Comparison of ENCODE assay signal across 12 mouse cellular contexts in genomic region chr2:115813721-115814120, GRCm38 (mm10).
DNase-seq lines count a peak whose midpoint lies in the region; ATAC-seq lines count a peak whose summit lies in the region.
"Had no signal": no experiment of that assay in that cellular context is flagged by ENCODE, and none has a peak within 500 bp of the region (broad histone marks: within the 10 kb centered on the region; RNA-seq: fewer than 3 reads in every experiment).

No protein-coding gene starts in this region.

- H3K36me3 ChIP-seq in forebrain, embryonic 12.5 days (replicated peaks), result no peaks in the 10 kb centered on the region
- H3K36me3 ChIP-seq in forebrain, embryonic 10.5 days (replicated peaks), result no peaks in the 10 kb centered on the region
- H3K36me3 ChIP-seq in kidney, embryonic 14.5 days (ENCODE audit: control insufficient read depth, insufficient read depth, low read length), result no peaks in the 10 kb centered on the region
- no peaks in the 10 kb centered on the region for H3K36me3 ChIP-seq in hindbrain, embryonic 15.5 days
- no peaks in the 10 kb centered on the region for H3K36me3 ChIP-seq in neural tube, embryonic 15.5 days
- H3K36me3 ChIP-seq: liver, embryonic 13.5 days; midbrain, embryonic 12.5 days had no signal

- 74% methylated on average over 6 of the region's 6 CpGs for WGBS in forebrain, embryonic 12.5 days
- 78% methylated on average over 6 of the region's 6 CpGs for WGBS in forebrain, embryonic 10.5 days
- WGBS in kidney, embryonic 14.5 days, result 34% methylated on average over 6 of the region's 6 CpGs
- WGBS in hindbrain, embryonic 15.5 days, result 46% methylated on average over 6 of the region's 6 CpGs
- WGBS in neural tube, embryonic 15.5 days, result 24% methylated on average over 6 of the region's 6 CpGs

- H3K4me3 ChIP-seq in forebrain, embryonic 12.5 days (replicated peaks), result no peak overlapping the region
- no peak overlapping the region for H3K4me3 ChIP-seq in forebrain, embryonic 10.5 days
- H3K4me3 ChIP-seq in kidney, embryonic 14.5 days (ENCODE audit: low read length), result no peak overlapping the region
- no peak overlapping the region for H3K4me3 ChIP-seq in hindbrain, embryonic 15.5 days
- peak overlapping the region; percentile 13; the same call in 1 of the 2 replicates for H3K4me3 ChIP-seq in neural tube, embryonic 15.5 days (replicated peaks)
- H3K4me3 ChIP-seq: liver, embryonic 13.5 days; midbrain, embryonic 12.5 days had no signal

- no peak overlapping the region for H3K4me2 ChIP-seq in forebrain, embryonic 12.5 days
- peak overlapping the region; percentile 33 for H3K4me2 ChIP-seq in kidney, embryonic 14.5 days (replicated peaks; ENCODE audit: low read depth, low read length)
- peak overlapping the region; percentile 38; the same call in 1 of the 2 replicates for H3K4me2 ChIP-seq in hindbrain, embryonic 15.5 days
- H3K4me2 ChIP-seq in neural tube, embryonic 15.5 days, result peak overlapping the region; percentile 51
- H3K4me2 ChIP-seq: liver, embryonic 13.5 days; midbrain, embryonic 12.5 days had no signal

- ATAC-seq in forebrain, embryonic 12.5 days (ENCODE audit: low FRiP score), result no peak
- 0 out of 2 replicates have a peak, but pooled peaks have one; percentile 18 for ATAC-seq in kidney, embryonic 14.5 days (ENCODE audit: low FRiP score, low TSS enrichment)
- no peak for ATAC-seq in hindbrain, embryonic 15.5 days (ENCODE audit: low FRiP score, low read depth)
- no peak for ATAC-seq in neural tube, embryonic 15.5 days (ENCODE audit: low FRiP score)

- no peaks in the 10 kb centered on the region for H3K9me3 ChIP-seq in forebrain, embryonic 12.5 days
- H3K9me3 ChIP-seq in forebrain, embryonic 10.5 days, result no peaks in the 10 kb centered on the region
- H3K9me3 ChIP-seq in kidney, embryonic 14.5 days (ENCODE audit: control insufficient read depth, low read length), result no peaks in the 10 kb centered on the region
- H3K9me3 ChIP-seq in hindbrain, embryonic 15.5 days, result no peaks in the 10 kb centered on the region
- no peaks in the 10 kb centered on the region for H3K9me3 ChIP-seq in neural tube, embryonic 15.5 days (replicated peaks)
- H3K9me3 ChIP-seq: liver, embryonic 13.5 days; midbrain, embryonic 12.5 days had no signal

- H3K27ac ChIP-seq in forebrain, embryonic 12.5 days, result 0 out of 2 replicates have a peak overlapping the region, but pooled peaks have one; percentile 6
- no peak overlapping the region for H3K27ac ChIP-seq in forebrain, embryonic 10.5 days
- peak overlapping the region; percentile 60; the same call in 1 of the 2 replicates for H3K27ac ChIP-seq in kidney, embryonic 14.5 days (ENCODE audit: low read depth, low read length)
- H3K27ac ChIP-seq in hindbrain, embryonic 15.5 days (replicated peaks), result 0 out of 2 replicates have a peak overlapping the region, but pooled peaks have one; percentile 27
- H3K27ac ChIP-seq in neural tube, embryonic 15.5 days (replicated peaks), result no peak overlapping the region
- H3K27ac ChIP-seq: liver, embryonic 13.5 days; midbrain, embryonic 12.5 days had no signal

- no peak for DNase-seq in forebrain, embryonic 10.5 days (ENCODE audit: extremely low spot score, low spot score)
- DNase-seq in kidney, adult 9 months, result no peak
- DNase-seq in gastrocnemius, postnatal 4 days (ENCODE audit: low spot score in 2 of 2), result no peak
- no peak for DNase-seq in thymus, postnatal 10 days (ENCODE audit: low spot score in 2 of 2)
- DNase-seq: cerebellum, adult 18-20 months; liver, embryonic 13.5 days; lung, postnatal 14 days had no signal

- 0 out of 2 replicates have a peak, but pooled peaks cover 14% of the 10 kb centered on the region for H3K4me1 ChIP-seq in forebrain, embryonic 12.5 days
- peaks cover 12% of the 10 kb centered on the region for H3K4me1 ChIP-seq in forebrain, embryonic 10.5 days
- H3K4me1 ChIP-seq in kidney, embryonic 14.5 days (ENCODE audit: control insufficient read depth, insufficient read depth, low read length), result peaks cover 16% of the 10 kb centered on the region
- peaks cover 15% of the 10 kb centered on the region for H3K4me1 ChIP-seq in hindbrain, embryonic 15.5 days (replicated peaks)
- peaks cover 16% of the 10 kb centered on the region for H3K4me1 ChIP-seq in neural tube, embryonic 15.5 days
- H3K4me1 ChIP-seq: liver, embryonic 13.5 days had no signal

- no peaks in the 10 kb centered on the region for H3K27me3 ChIP-seq in forebrain, embryonic 12.5 days
- H3K27me3 ChIP-seq in forebrain, embryonic 10.5 days (ENCODE audit: poor library complexity, severe bottlenecking), result no peaks in the 10 kb centered on the region
- H3K27me3 ChIP-seq in kidney, embryonic 14.5 days (ENCODE audit: control insufficient read depth, insufficient read depth, low read length), result no peaks in the 10 kb centered on the region
- no peaks in the 10 kb centered on the region for H3K27me3 ChIP-seq in hindbrain, embryonic 15.5 days
- H3K27me3 ChIP-seq in neural tube, embryonic 15.5 days (replicated peaks), result no peaks in the 10 kb centered on the region
- H3K27me3 ChIP-seq: liver, embryonic 13.5 days; midbrain, embryonic 12.5 days had no signal

- H3K9ac ChIP-seq in forebrain, embryonic 12.5 days, result no peak overlapping the region
- no peak overlapping the region for H3K9ac ChIP-seq in kidney, embryonic 14.5 days (ENCODE audit: low read depth, low read length)
- no peak overlapping the region for H3K9ac ChIP-seq in hindbrain, embryonic 15.5 days
- no peak overlapping the region for H3K9ac ChIP-seq in neural tube, embryonic 15.5 days (replicated peaks)
- H3K9ac ChIP-seq: liver, embryonic 13.5 days; midbrain, embryonic 12.5 days had no signal

Comparison
In these comparisons a context has a peak if more than half of its experiments do, and no peak if none do; other contexts are left out.
1. H3K27ac ChIP-seq: peak in forebrain, embryonic 12.5 days (single experiment), kidney, embryonic 14.5 days (single experiment) and hindbrain, embryonic 15.5 days (single experiment); none in forebrain, embryonic 10.5 days (single experiment) and neural tube, embryonic 15.5 days (single experiment).